Mouse (Mus musculus) heart, adult 2 months (tissue): ENCODE data around the gene Shisa2.

Experiments used
- CTCF ChIP-seq: fragments of 200-600 bp; IDR thresholded peaks from 2 replicates; pipeline ENCODE4 v1.8.1; 2022; ENCODE audit warnings: antibody characterized with exemption, mild to moderate bottlenecking, moderate library complexity
- EP300 ChIP-seq: fragments of 200-500 bp; IDR thresholded peaks from 2 replicates; pipeline ENCODE4 v1.6.1; 2011; ENCODE audit warnings: low read depth, low read length, control low read depth; ENCODE audit not compliant: insufficient read depth
- POLR2A ChIP-seq: fragments of 200-500 bp; IDR thresholded peaks from 2 replicates; pipeline ENCODE4 v1.6.1; 2011; ENCODE audit warnings: mild to moderate bottlenecking, low read depth, low read length, control low read depth; ENCODE audit not compliant: insufficient read depth

- no peak for TF ChIP-seq EP300
- TF ChIP-seq CTCF, result no peak
- TF ChIP-seq POLR2A, result no peak
These were observed 30.1 kb upstream of the Shisa2 start for GRCm38 (mm10) chr14:59594988-59595387.
